Mouse (Mus musculus) cerebellum, postnatal 14 days (tissue): ENCODE results near the gene Snapc1.

Source experiments
- DNase-seq, 2 experiments: peaks; one replicate each; pipeline ENCODE4 v3.0.0; 2021; ENCODE audit warnings: mixed read lengths in 2 of 2

Gene Snapc1

GRCm38 (mm10) chr12:73964291-73965281, at the start of gene Snapc1:
Gene Snapc1 (plus strand): TSS chr12:73964481.
- DNase-seq, result peak; percentile 98 to 99

- DNase-seq, result peak; percentile 24 to 63
Observed at GRCm38 (mm10) chr12:73918479-73918878, 45.8 kb upstream of the Snapc1 start.

- no peak for DNase-seq
Observed at GRCm38 (mm10) chr12:73930266-73930665, 34.0 kb upstream of the Snapc1 start.

- DNase-seq, result peak; percentile 46 to 72
Observed at GRCm38 (mm10) chr12:73931274-73931673, 33.0 kb upstream of the Snapc1 start.

GRCm38 (mm10) chr12:73934528-73934927, 29.8 kb upstream of the Snapc1 start:
- no peak for DNase-seq

- no peak for DNase-seq
Observed at GRCm38 (mm10) chr12:73937353-73937752, 26.9 kb upstream of the Snapc1 start, which contains the start of gene Gm49321. Gene Gm49321 (plus strand): TSS chr12:73937653.

- DNase-seq, result no peak
Observed at GRCm38 (mm10) chr12:73939542-73939941, 24.7 kb upstream of the Snapc1 start.

GRCm38 (mm10) chr12:73948415-73948814, 15.9 kb upstream of the Snapc1 start:
- no peak for DNase-seq

GRCm38 (mm10) chr12:73949318-73950058, 14.8 kb upstream of the Snapc1 start:
- DNase-seq, result peak; percentile 84 to 90

GRCm38 (mm10) chr12:73952879-73953278, 11.4 kb upstream of the Snapc1 start:
- DNase-seq, result peak; percentile 51 to 59

- DNase-seq, result no peak
Observed at GRCm38 (mm10) chr12:73953420-73954186, 10.7 kb upstream of the Snapc1 start.

- DNase-seq, result no peak
Observed at GRCm38 (mm10) chr12:73954785-73955184, 9.5 kb upstream of the Snapc1 start.

GRCm38 (mm10) chr12:73957676-73958075, 6.6 kb upstream of the Snapc1 start:
- no peak for DNase-seq

- no peak for DNase-seq
Observed at GRCm38 (mm10) chr12:73958830-73959229, 5.5 kb upstream of the Snapc1 start.

- DNase-seq, result no peak
Observed at GRCm38 (mm10) chr12:73969142-73969541, 4.9 kb downstream of the Snapc1 start.

- DNase-seq, result no peak
Observed at GRCm38 (mm10) chr12:73974584-73974983, 10.3 kb downstream of the Snapc1 start.

- no peak for DNase-seq
Observed at GRCm38 (mm10) chr12:73978144-73978543, 13.9 kb downstream of the Snapc1 start.

- DNase-seq, result no peak
Observed at GRCm38 (mm10) chr12:73979667-73980066, 15.4 kb downstream of the Snapc1 start.

GRCm38 (mm10) chr12:73982533-73982932, 18.3 kb downstream of the Snapc1 start:
- peak; percentile 93 to 99 for DNase-seq

- DNase-seq, result peak in 1 of 2 experiments; percentile 22
Observed at GRCm38 (mm10) chr12:73986299-73986698, 22.0 kb downstream of the Snapc1 start.

- DNase-seq, result no peak
Observed at GRCm38 (mm10) chr12:73988393-73989008, 24.2 kb downstream of the Snapc1 start.

- DNase-seq, result peak; percentile 63 to 75
Observed at GRCm38 (mm10) chr12:73989594-73989993, 25.3 kb downstream of the Snapc1 start.
